20 mouse cellular contexts compared by ENCODE assay signal in the genomic region with DNA sequence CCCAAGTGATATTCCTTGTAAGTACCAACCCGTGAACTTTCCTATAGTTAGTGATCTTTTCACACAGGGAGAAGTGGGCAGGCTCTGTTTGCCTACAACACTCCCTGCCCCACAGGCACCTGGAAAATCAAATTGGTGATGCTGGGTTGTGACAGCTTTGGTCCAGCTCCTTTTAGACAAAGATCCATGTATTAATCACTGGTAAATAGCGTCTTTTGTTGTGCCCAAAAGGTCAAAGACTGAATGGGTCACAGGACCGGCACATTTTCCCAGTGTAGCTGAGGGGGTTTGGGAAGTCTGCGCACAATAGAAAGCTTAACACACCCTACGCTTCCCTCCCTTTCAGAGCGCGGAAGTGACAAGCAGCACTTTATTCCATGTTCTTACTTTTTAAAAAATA.
DNase-seq lines count a peak whose midpoint lies in the region; ATAC-seq and TF ChIP-seq lines count a peak whose summit lies in the region.
"Had no signal": no experiment of that assay in that cellular context is flagged by ENCODE, and none has a peak within 500 bp of the region (broad histone marks: within the 10 kb centered on the region; RNA-seq: fewer than 3 reads in every experiment).

No protein-coding gene starts in this region.

- intact Hi-C loops in gastrocnemius, adult 2 months (cut with DNase I) = loop anchor here (10.0 kb wide), 1 partner anchor 161 kb away; no protein-coding TSS in a partner anchor

- TF ChIP-seq CTCF in gastrocnemius, adult 2 months (IDR thresholded peaks at IDR 0.05) = no peak
- no peak for TF ChIP-seq CTCF in midbrain, postnatal 0 days (IDR thresholded peaks at IDR 0.05)

- H3K36me3 ChIP-seq in midbrain, embryonic 11.5 days (ENCODE audit: control insufficient read depth, insufficient read depth, low read length) = no peaks in the 10 kb centered on the region
- no peaks in the 10 kb centered on the region for H3K36me3 ChIP-seq in midbrain, postnatal 0 days (ENCODE audit: insufficient read depth, low read length)
- no peaks in the 10 kb centered on the region for H3K36me3 ChIP-seq in midbrain, embryonic 15.5 days (replicated peaks)
- H3K36me3 ChIP-seq: embryonic facial prominence, embryonic 13.5 days; limb, embryonic 15.5 days had no signal

- 0 out of 2 replicates have a peak, but pooled peaks have one; percentile 58 for ATAC-seq in midbrain, embryonic 11.5 days (ENCODE audit: low FRiP score)
- ATAC-seq in midbrain, postnatal 0 days (ENCODE audit: low FRiP score) = no peak
- ATAC-seq in midbrain, embryonic 15.5 days (replicated peaks) = no peak
- ATAC-seq: liver, postnatal 0 days had no signal

- H3K4me2 ChIP-seq in midbrain, embryonic 11.5 days = peak overlapping the region; percentile 23; the same call in 1 of the 2 replicates
- no peak overlapping the region for H3K4me2 ChIP-seq in midbrain, postnatal 0 days (ENCODE audit: low read depth, low read length, poor library complexity, severe bottlenecking)
- H3K4me2 ChIP-seq in midbrain, embryonic 15.5 days = peak overlapping the region; percentile 4; the same call in 1 of the 2 replicates
- H3K4me2 ChIP-seq: embryonic facial prominence, embryonic 13.5 days; limb, embryonic 15.5 days had no signal

- peak overlapping the region; percentile 47; the same call in 1 of the 2 replicates for H3K9ac ChIP-seq in midbrain, embryonic 11.5 days (ENCODE audit: low read length)
- no peak overlapping the region for H3K9ac ChIP-seq in midbrain, postnatal 0 days (replicated peaks; ENCODE audit: low read length, poor library complexity, severe bottlenecking)
- H3K9ac ChIP-seq in midbrain, embryonic 15.5 days = no peak overlapping the region
- H3K9ac ChIP-seq: embryonic facial prominence, embryonic 13.5 days; limb, embryonic 15.5 days; liver, postnatal 0 days had no signal

- 21% methylated on average over 7 of the region's 7 CpGs for WGBS in midbrain, embryonic 11.5 days
- WGBS in midbrain, postnatal 0 days = 39% methylated on average over 7 of the region's 7 CpGs
- WGBS in midbrain, embryonic 15.5 days = 21% methylated on average over 7 of the region's 7 CpGs

- H3K4me1 ChIP-seq in midbrain, embryonic 11.5 days (ENCODE audit: control insufficient read depth, insufficient read depth, low read length) = peaks cover 23% of the 10 kb centered on the region
- H3K4me1 ChIP-seq in midbrain, postnatal 0 days (ENCODE audit: insufficient read depth, low read length) = peaks cover 8% of the 10 kb centered on the region; the same call in 1 of the 2 replicates
- H3K4me1 ChIP-seq in midbrain, embryonic 15.5 days = peaks cover 14% of the 10 kb centered on the region; the same call in 1 of the 2 replicates

- H3K27ac ChIP-seq in gastrocnemius, adult 2 months = peak overlapping the region; percentile 17; the same call in 1 of the 2 replicates
- H3K27ac ChIP-seq in midbrain, embryonic 11.5 days (ENCODE audit: low read depth, low read length) = peak overlapping the region; percentile 8; the same call in 1 of the 2 replicates
- H3K27ac ChIP-seq in midbrain, postnatal 0 days (ENCODE audit: low read depth, low read length) = no peak overlapping the region
- H3K27ac ChIP-seq in midbrain, embryonic 15.5 days = no peak overlapping the region
- H3K27ac ChIP-seq: embryonic facial prominence, embryonic 13.5 days; limb, embryonic 15.5 days had no signal

- H3K9me3 ChIP-seq in midbrain, embryonic 11.5 days (ENCODE audit: control insufficient read depth, low read length) = no peaks in the 10 kb centered on the region
- no peaks in the 10 kb centered on the region for H3K9me3 ChIP-seq in midbrain, postnatal 0 days (ENCODE audit: low read length)
- no peaks in the 10 kb centered on the region for H3K9me3 ChIP-seq in midbrain, embryonic 15.5 days
- H3K9me3 ChIP-seq: embryonic facial prominence, embryonic 13.5 days; limb, embryonic 15.5 days had no signal

- no peak overlapping the region for H3K4me3 ChIP-seq in gastrocnemius, adult 2 months
- H3K4me3 ChIP-seq in midbrain, embryonic 11.5 days (ENCODE audit: low read depth, low read length) = no peak overlapping the region
- H3K4me3 ChIP-seq in midbrain, postnatal 0 days (ENCODE audit: low read depth, low read length) = no peak overlapping the region
- no peak overlapping the region for H3K4me3 ChIP-seq in midbrain, embryonic 15.5 days
- H3K4me3 ChIP-seq: embryonic facial prominence, embryonic 13.5 days; limb, embryonic 15.5 days had no signal

- DNase-seq in gastrocnemius, adult 2 months = no peak
- DNase-seq in gastrocnemius, adult 18-20 months (ENCODE audit: low spot score) = no peak
- DNase-seq in midbrain, embryonic 11.5 days (ENCODE audit: low spot score, missing footprints) = peak; percentile 85
- DNase-seq in midbrain, postnatal 0 days (ENCODE audit: low spot score) = no peak
- peak; percentile 28 for DNase-seq in embryo, embryonic 11 days
- DNase-seq in right cerebral cortex, adult 2 months (ENCODE audit: low spot score in 2 of 2) = no peak
- DNase-seq in left cerebral cortex, adult 18-20 months (ENCODE audit: low spot score in 2 of 2) = no peak
- DNase-seq: cerebellum, adult 11 months; cerebellum, postnatal 25 days; gastrocnemius, postnatal 10 days; heart, adult 18-20 months; kidney, adult 2 months; kidney, postnatal 14 days; liver, postnatal 0 days; lung, postnatal 14 days; right cerebral cortex, postnatal 14 days; thymus, postnatal 25 days had no signal

- no peaks in the 10 kb centered on the region for H3K27me3 ChIP-seq in midbrain, embryonic 11.5 days (ENCODE audit: control insufficient read depth, insufficient read depth, low read length)
- 0 out of 2 replicates have a peak, but pooled peaks cover 2% of the 10 kb centered on the region for H3K27me3 ChIP-seq in midbrain, postnatal 0 days (ENCODE audit: insufficient read depth, low read length)
- H3K27me3 ChIP-seq in midbrain, embryonic 15.5 days (replicated peaks) = no peaks in the 10 kb centered on the region
- H3K27me3 ChIP-seq: limb, embryonic 15.5 days had no signal

Comparison
In these comparisons a context has a peak if more than half of its experiments do, and no peak if none do; other contexts are left out.
1. DNase-seq: peak in midbrain, embryonic 11.5 days (single experiment) and embryo, embryonic 11 days (single experiment); none in gastrocnemius, adult 2 months (single experiment), gastrocnemius, adult 18-20 months (single experiment), midbrain, postnatal 0 days (single experiment), right cerebral cortex, adult 2 months (0 of 2) and left cerebral cortex, adult 18-20 months (0 of 2).
2. H3K27ac ChIP-seq: peak in gastrocnemius, adult 2 months (single experiment) and midbrain, embryonic 11.5 days (single experiment); none in midbrain, postnatal 0 days (single experiment) and midbrain, embryonic 15.5 days (single experiment).